Mouse (Mus musculus) kidney, postnatal 36 days (tissue): Measurements from ENCODE around the gene Erc2.

Source experiments
- DNase-seq, 2 experiments: peaks; one replicate each; pipeline ENCODE4 v3.0.0; 2021 to 2022; ENCODE audit warnings: mixed read lengths in 2 of 2

Erc2 gene

GRCm38 (mm10) chr14:27667016-27667852 is 45.0 kb downstream of the Erc2 start:
- peak; percentile 8 to 25 for DNase-seq

- DNase-seq = peak; percentile 28 to 48
These were observed 45.9 kb downstream of the Erc2 start for GRCm38 (mm10) chr14:27668151-27668550.

- DNase-seq = no peak
These were observed 47.7 kb downstream of the Erc2 start for GRCm38 (mm10) chr14:27669939-27670338.

GRCm38 (mm10) chr14:27672761-27673160 is 50.5 kb downstream of the Erc2 start:
- DNase-seq = no peak

- no peak for DNase-seq
These were observed 51.9 kb downstream of the Erc2 start for GRCm38 (mm10) chr14:27674096-27674495.

- DNase-seq = no peak
These were observed 52.3 kb downstream of the Erc2 start for GRCm38 (mm10) chr14:27674561-27674960.

- DNase-seq = no peak
These were observed 52.8 kb downstream of the Erc2 start for GRCm38 (mm10) chr14:27675071-27675470.

GRCm38 (mm10) chr14:27682368-27683052 is 60.3 kb downstream of the Erc2 start:
- peak; percentile 24 to 41 for DNase-seq

- no peak for DNase-seq
These were observed 73.6 kb downstream of the Erc2 start for GRCm38 (mm10) chr14:27695781-27696180.

- DNase-seq = no peak
These were observed 95.1 kb downstream of the Erc2 start for GRCm38 (mm10) chr14:27717364-27717763.

- peak; percentile 23 to 50 for DNase-seq
These were observed 97.4 kb downstream of the Erc2 start for GRCm38 (mm10) chr14:27719601-27720000.

GRCm38 (mm10) chr14:27720944-27721343 is 98.7 kb downstream of the Erc2 start:
- no peak for DNase-seq

GRCm38 (mm10) chr14:27721759-27722158 is 99.5 kb downstream of the Erc2 start:
- DNase-seq = no peak

GRCm38 (mm10) chr14:27727541-27727940 is 105.3 kb downstream of the Erc2 start:
- DNase-seq = no peak

GRCm38 (mm10) chr14:27731086-27731485 is 108.9 kb downstream of the Erc2 start:
- no peak for DNase-seq

GRCm38 (mm10) chr14:27739436-27739835 is 117.2 kb downstream of the Erc2 start:
- no peak for DNase-seq

GRCm38 (mm10) chr14:27741248-27741916 is 119.2 kb downstream of the Erc2 start:
- DNase-seq = peak; percentile 57 to 87

GRCm38 (mm10) chr14:27754340-27754739 is 132.1 kb downstream of the Erc2 start:
- no peak for DNase-seq

GRCm38 (mm10) chr14:27756901-27757300 is 134.7 kb downstream of the Erc2 start:
- DNase-seq = no peak

GRCm38 (mm10) chr14:27758230-27758629 is 136.0 kb downstream of the Erc2 start:
- DNase-seq = peak in 1 of 2 experiments; percentile 36

- no peak for DNase-seq
These were observed 136.9 kb downstream of the Erc2 start for GRCm38 (mm10) chr14:27759069-27759628.

- DNase-seq = no peak
These were observed 137.8 kb downstream of the Erc2 start for GRCm38 (mm10) chr14:27759982-27760381.

- DNase-seq = peak; percentile 5 to 18
These were observed 153.1 kb downstream of the Erc2 start for GRCm38 (mm10) chr14:27775367-27775766.
